Mouse (Mus musculus) gastrocnemius, adult 8-10 months (tissue): ENCODE data around the gene Grk5. TPM values are rescaled to one million over a fixed set of nuclear protein-coding genes. Genes with fewer than 3 reads are reported as not detected.
A peak's percentile ranks its signal among the peaks of the same experiment; 100 is the strongest.
"Not testable (repeated sequence)": the region's sequence is repeated elsewhere in the genome, so short reads cannot be mapped to it uniquely, and the experiment has no call there.

ENCODE experiments used
- DNase-seq, 2 experiments: peaks; one replicate each; pipeline ENCODE4 v3.0.0; 2022; ENCODE audit warnings: low spot score in 2 of 2
- total RNA-seq, 4 experiments: library from RNA; stranded (reverse); gene quantifications; 2 replicates each; pipeline ENCODE4 v1.2.4; 2022

The Grk5 gene
- total RNA-seq = 1 to 10 TPM; 2.4 to 4.0 (median 2.7) TPM

DNA sequence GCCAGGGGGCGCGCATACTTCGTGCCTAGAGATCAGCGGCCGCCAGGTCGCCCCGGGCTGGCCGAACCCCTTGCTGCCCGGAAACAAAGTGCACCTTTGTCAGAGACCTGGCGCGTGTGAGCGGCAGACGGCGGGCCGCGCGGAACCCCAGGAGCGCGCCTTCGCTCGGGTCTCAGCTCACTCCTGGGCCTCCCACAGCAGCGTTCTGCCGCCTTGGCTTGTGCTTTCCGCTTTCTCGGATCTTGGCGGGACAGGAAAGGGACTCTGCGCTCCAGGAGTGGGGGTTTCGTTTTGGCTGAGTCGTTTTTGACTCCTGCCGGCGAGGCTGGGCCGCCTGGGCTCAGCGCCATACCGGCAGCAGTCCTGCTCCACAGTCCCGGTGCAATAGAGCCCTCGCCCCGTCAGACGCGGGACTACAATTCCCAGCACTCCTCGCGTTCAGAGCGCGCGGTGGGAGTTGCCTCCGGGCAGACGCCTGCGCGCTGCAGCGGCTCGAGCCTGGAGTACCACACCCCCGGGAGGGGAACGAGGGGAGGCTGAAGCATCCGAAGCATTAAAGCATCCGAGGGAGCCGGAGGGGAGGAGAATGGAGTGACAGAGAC is at the start of gene Grk5:
Grk5 (plus strand) TSS at position 36 of the 602 bp plus-strand sequence.
- DNase-seq = peak; percentile 91

DNA sequence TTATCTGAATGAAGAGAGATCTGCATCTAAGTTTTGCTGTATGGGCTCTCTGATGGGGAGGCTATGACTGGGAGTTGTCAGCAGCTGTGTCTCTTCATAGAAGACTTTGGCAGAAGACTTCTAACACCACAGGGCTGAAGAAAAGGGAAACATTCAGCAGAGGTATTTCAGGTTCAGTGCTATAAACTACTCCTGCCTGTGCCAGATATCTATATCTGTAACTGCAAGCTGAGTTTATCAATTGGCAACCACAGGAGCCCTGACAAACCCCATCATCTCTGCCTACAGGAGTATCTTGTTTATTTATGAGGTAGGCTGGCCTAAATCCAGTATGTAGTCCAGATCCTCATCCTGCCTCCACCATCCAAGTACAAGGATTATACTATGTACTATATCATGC is 46.2 kb upstream of the Grk5 start:
- no peak for DNase-seq

DNA sequence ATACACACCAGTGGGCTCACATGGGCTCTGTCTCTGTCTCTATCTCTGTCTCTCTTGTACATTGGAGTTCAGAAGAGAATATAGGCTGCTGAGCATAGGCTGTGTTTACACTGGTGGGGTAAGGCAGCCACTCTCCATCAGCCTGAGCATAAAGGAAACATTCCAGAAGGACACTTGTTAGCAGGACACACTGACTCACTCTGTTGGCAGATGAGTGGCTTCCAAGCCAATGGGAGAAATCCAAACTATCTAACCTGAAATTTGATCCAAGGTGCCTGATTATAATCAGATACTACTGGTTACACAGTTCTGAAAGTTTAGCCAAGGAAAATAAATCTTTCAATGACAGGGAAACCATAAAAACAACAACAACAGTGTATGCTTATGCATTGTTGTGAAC is 43.8 kb upstream of the Grk5 start:
- DNase-seq = no peak

DNA sequence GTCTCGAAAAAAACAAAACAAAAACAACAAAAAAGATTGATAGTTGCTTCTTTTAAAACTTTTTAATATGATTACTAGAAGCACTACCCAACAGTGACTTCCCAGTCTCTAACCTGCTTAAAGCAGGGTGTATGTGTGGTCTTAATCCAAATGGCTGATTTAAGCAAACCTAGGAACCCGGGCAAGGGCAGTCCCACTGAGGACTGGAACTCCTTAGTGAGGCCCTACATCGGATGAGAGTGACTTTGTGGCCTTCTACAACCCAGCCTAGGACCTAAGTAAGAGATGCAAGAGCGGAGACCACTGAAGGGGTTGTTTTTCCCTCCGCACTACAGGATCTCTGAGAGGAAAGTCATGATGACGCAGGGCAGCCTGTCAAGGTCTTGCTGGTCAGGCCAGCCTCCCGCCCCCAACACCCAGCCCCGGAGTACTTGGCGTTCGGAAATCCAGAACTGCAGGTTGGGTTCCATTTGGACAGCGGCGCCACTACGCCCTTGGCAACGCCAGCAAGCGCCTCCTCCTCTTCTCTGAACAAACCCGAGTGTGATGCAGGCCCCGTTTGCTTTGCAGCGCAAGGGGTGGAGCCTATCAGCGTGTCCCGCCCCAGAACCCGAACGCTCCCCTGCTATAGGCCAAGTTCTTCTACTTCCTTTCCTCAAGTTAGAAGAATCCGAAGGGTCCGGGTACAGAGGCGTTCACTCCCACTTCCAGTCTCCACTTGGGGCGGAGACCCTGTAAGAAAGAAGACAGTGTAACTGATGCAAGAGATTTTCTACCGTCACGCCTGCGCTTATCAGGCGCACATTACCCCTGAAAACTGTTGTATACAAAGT is 28.5 kb upstream of the Grk5 start, which contains the start of gene Sfxn4:
Sfxn4 (minus strand) TSS at position 612 of the 833 bp plus-strand sequence.
- peak; percentile 88 to 92 for DNase-seq

DNA sequence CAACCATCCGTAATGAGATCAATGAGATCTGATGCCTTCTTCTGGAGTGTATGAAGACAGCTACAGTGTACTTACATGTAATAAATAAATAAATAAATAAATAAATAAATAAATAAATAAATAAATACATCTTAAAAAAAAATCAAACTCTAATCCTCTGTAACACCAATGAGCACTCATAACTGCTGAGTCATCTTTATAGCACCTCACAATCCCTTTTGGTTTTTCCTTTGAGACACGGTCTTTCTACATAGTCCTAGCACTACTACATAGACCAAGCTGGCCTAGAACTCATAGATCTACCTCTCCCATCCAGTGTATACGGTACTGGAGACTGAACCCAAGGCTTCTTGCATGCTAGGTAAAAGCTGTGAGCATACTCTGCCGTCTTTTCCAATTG is 23.4 kb upstream of the Grk5 start:
- DNase-seq = not testable (repeated sequence)

DNA sequence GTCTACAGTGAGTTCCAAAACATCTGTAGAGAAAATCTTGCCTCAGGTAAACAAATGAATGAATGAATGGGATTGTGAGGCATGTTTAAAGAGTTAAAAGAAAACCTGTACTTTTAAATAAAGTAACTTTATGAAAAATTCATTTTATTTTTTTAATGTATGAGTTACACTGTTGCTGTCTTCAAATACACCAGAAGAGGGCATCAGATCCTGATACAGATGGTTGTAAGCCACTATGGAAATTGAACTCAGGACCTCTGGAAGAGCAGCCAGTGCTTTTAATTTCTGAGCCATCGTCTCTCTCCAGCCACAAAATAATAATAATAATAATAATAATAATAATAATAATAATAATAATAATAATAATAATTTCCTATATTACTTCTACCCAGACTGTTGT is 19.1 kb upstream of the Grk5 start:
- no peak for DNase-seq

DNA sequence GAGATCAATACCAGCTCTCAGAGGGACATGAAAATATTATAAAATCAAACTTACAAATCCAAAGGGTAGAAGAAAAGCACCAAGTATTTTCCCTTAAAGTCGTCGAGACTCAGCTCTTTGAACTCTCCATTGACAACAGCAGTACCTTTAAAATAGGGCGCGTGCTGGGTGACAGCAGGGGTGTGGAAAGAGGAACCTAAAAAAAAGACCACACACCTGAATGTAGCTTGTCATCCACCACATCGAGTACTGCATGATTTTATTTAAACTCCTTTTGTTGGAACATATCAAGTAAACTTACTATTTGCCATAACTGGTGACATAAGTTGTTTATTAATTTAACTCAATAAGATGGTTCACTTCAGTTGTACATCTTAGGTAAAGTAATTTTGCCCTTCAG is 18.2 kb upstream of the Grk5 start:
- DNase-seq = no peak

DNA sequence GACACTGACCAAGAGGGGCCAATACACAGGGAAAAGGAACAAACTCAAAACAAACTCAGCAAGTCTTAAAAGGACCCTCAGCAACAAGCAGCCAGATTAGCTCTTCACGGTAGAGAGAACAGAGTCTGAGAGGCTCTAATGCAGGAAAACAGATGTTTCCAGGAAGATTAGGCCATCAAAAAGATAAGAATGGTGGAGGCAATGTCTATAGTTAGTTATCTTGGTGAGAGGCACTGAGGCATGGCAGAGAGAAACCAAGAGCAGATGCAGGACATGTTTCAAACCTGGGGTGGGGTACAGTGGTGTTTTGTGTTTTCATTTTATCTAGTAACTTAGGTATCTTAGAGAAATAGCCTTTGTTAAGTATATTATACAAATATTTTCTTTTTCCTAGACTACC is 17.3 kb upstream of the Grk5 start:
- DNase-seq = no peak

DNA sequence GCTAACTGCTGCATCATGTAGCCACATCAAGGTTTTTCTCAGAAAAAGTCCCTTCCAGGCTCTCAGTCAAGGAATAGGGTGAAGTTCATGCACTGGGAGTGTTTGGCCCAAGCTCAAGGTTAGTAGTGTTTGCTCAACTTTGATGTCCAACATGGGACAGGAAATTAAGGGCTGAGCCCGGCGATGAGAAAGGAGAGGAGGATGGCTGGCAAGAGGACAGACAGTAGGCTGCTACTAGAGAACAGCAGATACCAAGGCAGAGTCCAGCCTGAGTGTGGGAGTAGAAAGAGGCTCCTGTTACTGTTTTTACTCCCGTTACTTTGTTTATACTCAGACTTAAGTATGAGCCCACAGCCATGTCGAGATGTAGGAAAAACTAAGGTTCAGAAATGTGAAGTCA is 16.0 kb upstream of the Grk5 start:
- DNase-seq = no peak

DNA sequence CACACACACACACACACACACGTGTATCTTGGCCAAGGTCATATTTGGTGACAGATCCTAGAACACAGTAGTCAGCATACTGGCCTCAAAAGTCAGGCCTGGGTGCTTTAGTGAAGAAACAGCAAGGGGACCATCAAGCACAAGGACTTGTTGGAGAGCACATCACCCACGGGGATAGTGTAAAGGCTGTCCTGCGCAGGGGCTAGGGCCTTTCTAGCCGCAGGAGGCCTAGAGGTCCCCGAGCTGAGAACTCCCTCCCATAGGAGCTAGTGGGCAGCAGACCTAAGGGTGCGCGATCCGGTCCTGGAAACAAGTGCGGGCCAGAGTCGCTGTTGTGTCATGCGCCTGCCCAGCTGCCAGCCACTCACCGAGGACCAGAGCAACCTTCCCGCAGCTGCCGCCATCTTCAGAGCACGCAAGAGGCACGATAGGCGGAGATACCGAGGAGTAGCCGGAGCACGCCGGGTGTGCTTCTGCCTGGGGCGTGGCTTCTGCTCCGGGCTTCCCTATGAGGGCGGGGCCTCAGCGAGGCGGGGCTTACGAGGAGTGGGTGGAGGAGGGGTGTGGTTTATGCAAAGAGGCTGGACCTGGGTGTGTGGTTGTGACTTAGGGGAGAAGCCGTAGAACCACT is 15.4 kb upstream of the Grk5 start, which contains the start of gene Prdx3:
Prdx3 (minus strand) TSS at position 493 of the 631 bp plus-strand sequence.
- DNase-seq = peak; percentile 96 to 97

DNA sequence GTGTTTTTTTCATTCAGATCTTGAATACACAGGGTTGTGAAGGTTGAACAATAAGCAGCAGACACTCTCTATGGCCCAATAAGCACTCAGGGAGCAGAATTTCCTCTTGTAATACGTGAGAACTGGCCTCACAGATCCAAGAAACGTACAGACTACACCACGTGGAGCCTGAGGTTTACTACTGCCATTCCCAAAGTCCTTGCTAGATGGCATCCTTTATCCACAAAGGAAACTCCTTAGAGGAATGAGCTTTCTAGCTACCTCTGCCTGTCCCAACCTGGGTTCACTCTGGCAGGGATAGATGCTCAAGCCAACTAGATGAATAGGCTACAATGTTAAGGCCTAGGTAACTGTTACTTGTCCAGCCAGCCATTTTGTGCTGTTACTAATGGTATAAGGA is 6.4 kb upstream of the Grk5 start:
- no peak for DNase-seq

DNA sequence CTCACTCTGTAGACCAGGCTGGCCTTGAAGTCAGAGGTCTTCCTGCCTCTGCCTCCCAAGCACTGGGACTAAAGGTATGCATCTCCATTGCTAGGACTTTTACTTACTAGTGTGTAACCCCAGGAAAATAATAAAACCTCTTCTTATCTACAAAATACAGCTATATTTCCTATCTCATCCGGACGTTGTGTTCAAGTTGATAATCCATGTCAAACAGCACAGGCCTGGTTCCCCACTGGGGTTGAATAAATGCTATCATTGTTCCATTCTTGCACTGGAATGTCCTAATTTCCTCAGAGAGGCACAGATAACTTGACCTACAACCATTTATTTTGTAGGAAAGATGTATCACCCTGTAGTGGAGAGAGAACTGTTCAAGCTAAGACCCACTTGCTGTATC is 1.9 kb upstream of the Grk5 start:
- DNase-seq = no peak

DNA sequence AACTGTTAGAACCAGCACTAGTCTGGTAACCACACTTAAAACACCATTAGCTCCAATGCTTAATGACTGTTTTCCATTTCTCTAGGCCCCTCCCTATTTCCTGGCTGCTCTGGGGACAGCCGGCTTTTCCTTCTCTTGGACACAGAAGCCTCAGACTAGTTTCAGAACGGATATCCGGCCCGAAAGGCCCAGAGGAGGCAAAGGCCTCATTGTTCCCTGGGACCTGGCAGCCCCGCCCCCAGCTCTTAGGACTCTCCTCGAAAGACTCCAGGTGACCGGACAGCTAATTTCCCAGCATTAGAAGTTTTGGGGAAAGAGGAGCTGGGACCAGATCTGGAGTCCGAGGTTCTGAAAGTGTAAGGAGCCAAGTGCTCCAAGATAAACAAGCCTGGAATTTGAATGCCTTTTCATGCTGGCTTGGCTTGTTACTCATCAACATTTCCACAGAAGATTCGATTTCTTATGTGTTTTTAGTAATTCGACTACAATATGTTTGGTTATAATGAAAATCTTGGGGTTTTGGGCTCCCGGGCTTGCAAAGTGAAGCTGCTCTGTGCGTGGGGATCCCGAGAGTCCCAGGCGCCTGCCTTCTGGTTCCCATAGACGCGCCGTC is 342 bp upstream of the Grk5 start:
- peak; percentile 46 to 58 for DNase-seq

DNA sequence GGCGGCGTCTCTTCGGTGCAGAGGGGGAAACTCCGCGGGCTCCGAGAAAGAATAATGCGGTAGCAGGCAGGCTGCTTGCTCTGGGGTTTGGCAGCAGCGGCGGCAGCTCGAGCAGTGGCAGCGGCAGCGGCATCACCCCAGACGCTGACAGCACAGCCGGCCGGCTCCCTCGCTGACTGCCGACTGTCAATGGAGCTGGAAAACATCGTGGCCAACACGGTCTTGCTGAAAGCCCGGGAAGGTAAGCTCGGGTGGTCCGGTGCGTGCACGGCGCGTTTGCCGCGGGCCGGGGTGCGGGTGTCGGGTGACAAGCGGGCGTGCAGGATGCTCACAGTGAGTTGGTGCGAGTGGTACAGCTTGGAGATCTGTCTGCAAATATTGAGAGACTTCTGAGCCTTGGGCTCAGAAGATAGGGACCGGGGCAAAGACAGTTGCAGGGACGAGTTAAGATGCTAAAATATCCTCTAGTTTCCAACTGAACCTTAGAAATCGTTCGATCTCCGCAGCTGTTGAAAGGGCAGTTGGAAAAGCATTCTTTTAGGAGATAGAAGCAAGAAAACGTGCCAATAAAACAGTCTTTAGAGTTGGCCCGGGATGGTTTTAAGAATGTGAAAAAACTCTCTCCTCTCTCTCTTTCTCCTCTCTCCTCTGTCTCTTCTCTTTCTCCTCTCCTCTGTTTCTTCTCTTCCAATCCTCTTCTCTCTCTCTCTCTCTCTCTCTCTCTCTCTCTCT is 1.0 kb downstream of the Grk5 start:
- DNase-seq = peak in 1 of 2 experiments; percentile 39

DNA sequence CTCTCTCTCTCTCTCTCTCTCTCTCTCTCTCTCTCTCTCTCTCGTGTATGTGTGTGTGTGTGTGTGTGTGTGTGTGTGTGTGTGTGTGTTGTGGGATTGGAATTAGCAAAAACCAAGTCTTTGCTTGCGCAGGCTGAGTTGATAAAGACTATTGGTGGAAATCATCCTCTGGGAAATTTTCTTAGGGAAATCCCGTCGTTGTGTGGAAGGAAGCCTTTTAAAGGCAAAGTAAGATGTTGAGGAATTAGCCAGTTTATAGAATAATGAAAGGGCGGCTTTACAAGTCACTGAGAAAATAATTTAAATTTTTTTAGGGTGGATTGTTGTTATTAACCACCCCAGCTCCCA is 1.5 kb downstream of the Grk5 start:
- DNase-seq = no peak

DNA sequence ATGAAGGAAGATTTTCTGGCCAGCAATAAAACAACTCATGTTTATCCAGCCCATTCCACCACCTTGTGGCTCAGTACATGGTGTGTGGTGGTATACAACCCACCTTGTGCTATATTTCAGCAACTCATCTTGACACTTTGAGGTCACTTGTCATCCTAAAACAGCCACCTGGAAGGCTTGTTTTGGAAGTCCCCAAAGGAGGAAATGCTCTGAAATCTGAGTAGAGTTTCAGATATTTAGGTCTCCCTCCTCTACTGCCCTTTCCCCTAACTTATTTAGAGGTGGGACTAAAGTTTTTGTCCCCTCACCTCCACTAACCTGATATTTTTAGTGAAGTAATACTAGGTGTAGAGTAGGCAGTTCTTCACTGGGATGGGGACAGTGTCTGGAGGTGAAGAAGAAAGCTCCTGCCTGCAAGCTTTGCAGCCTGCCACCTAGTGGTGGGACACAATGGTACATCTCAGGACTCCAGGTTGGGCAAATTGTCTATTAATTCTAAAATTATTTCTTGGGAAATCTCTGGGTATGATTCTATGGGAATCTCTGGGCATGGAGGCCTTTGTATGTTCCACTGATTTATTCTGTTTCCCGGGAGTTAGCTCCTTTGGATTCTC is 2.5 kb downstream of the Grk5 start:
- peak; percentile 26 to 36 for DNase-seq

DNA sequence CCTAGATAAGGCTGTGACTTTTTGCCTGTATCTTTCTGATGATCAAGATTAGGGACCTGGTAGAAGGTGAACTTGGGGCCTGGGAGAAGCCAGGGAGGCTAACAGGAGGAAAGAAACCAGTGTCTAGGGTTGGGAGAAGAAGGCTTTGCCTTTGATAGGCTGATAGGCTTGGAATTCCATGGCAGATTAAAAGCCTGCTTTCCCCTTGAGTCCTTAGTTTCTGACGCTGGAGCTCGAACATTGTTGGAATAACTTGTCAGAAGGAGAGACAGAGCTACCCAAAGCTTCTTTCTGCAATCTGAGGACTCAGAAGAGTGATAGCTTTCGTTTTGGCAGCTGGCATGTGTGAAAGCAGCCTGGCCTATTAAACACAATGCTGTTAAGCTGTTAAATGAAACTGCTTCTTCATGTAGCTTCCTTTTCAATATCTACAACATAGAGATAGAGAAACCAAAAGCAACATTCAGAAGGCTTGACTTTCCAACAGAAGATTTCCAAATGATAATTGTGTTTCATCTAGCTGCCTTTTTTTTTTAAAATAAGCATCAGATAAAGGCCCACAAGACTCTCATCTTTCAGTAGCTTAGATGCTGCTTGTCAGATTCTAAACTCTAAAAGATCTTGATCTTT is 5.8 kb downstream of the Grk5 start:
- DNase-seq = no peak

DNA sequence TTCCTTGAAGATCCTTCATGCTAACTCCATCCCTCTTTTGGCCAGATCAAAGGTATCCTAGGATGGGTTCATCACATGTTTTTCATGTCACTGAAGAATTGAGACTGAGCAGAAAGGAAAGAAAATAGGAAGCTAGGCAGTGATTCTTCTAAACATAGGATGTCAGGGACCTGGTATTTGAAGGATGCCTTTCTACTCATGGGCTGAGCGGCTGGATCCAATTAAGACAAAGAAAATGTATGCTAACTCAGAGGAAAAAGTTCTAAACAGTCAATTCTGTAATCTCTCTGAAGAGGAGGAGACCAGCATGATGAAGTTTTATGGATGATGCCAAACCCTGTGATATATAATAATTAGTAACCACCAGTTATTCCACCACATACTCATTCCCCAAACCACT is 13.6 kb downstream of the Grk5 start:
- DNase-seq = no peak

DNA sequence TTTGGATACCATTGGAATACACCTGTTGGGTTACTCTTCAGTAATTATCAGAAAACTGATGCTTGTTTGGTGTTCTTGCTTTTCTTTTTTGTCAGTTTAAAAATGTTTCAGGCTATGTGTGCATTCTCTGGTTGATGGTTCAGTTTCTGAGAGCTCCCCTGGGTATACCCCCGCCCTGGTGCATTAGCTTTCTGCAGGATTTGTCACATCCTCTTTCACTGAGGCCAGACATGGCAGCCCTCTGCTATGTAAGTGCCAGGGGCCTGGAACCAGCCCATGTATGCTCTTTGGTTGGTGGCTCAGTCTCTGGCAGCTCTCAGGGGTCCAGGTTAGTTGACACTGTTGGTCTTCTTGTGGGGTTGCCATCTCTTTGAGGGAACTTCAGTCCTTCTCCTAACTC is 14.4 kb downstream of the Grk5 start:
- DNase-seq = no peak

DNA sequence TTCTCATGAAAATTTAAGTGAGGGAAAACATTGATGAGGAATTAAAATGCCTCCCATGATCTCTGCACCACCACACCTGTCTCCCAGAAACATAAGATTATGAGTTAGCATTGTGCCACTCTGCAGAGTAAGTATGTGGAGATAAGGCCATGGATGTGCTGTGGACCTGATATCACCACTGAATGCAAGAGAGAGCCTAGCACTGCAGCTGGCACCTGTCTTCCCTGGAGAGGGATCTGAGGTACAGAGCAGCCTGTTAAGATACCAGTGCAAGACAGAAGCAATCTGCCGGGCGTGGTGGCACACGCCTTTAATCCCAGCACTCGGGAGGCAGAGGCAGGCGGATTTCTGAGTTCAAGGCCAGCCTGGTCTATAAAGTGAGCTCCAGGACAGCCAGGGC is 15.9 kb downstream of the Grk5 start:
- DNase-seq = no peak

DNA sequence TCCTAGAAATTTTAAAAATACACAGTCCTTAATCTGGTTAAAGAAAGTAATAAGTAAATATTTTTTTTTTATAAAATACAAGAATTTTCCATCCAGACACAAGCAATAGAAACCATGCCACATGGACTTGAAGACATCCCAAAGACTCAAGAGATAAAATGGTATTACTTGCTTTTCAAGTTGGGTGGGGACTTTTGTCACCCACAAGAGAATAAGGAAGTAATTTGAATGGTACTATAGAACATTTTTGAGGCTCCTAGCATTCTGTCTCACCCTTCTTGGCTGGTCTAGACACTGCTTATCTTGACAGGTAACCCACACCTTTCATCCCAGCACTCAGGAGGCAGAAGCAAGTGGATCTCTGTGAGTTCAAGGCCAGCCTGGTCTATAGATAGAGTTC is 20.8 kb downstream of the Grk5 start:
- DNase-seq = no peak
